Mouse (Mus musculus) ES-Bruce4 (cell line): ENCODE measurements around the gene Antxr2.

Source experiments
- CTCF ChIP-seq: IDR thresholded peaks from one replicate; pipeline ENCODE4 v1.8.1; 2011; ENCODE audit warnings: low read depth, low read length
- POLR2A ChIP-seq: IDR thresholded peaks from one replicate; pipeline ENCODE4 v1.8.1; 2011; ENCODE audit warnings: low read length; ENCODE audit not compliant: insufficient read depth

GRCm38 (mm10) chr5:98055275-98055674 lies 24.4 kb upstream of the Antxr2 start:
- no peak for TF ChIP-seq POLR2A
- no peak for TF ChIP-seq CTCF
